Mouse (Mus musculus) liver, postnatal 0 days (tissue): ENCODE data around the gene Dnajc27. TPM values are rescaled to one million over a fixed set of nuclear protein-coding genes. Genes with fewer than 3 reads are reported as not detected.

Experiments
- ATAC-seq: fragments of 200-750 bp; cut with Nextera tagmentation; 2 replicates; pipeline ENCODE4 v1.8.0; 2017; ENCODE audit warnings: mild to moderate bottlenecking, moderate library complexity
- DNase-seq: peaks from one replicate; pipeline ENCODE4 v3.0.0-alpha.2; 2016
- H3K27ac ChIP-seq: fragments of 300-500 bp; sonication (generic); 2 replicates; pipeline ENCODE4 v1.5.1; 2014; ENCODE audit warnings: antibody characterized with exemption, moderate library complexity, mild to moderate bottlenecking, low read depth
- H3K27me3 ChIP-seq: fragments of 300-500 bp; sonication (generic); 2 replicates; pipeline ENCODE4 v1.6.1; 2014; ENCODE audit warnings: low read length, control low read depth, mixed read lengths; ENCODE audit not compliant: insufficient read depth
- H3K36me3 ChIP-seq: fragments of 300-500 bp; sonication (generic); replicated peaks from 2 replicates; pipeline ENCODE4 v1.6.1; 2014; ENCODE audit warnings: mild to moderate bottlenecking, control low read depth, low read length, moderate library complexity, mixed read lengths; ENCODE audit not compliant: insufficient read depth
- H3K4me1 ChIP-seq: fragments of 300-500 bp; sonication (generic); 2 replicates; pipeline ENCODE4 v1.6.1; 2014; ENCODE audit warnings: antibody characterized with exemption, mild to moderate bottlenecking, control low read depth; ENCODE audit not compliant: insufficient read depth
- H3K4me2 ChIP-seq: fragments of 300-500 bp; sonication (generic); 2 replicates; pipeline ENCODE4 v1.6.1; 2014; ENCODE audit warnings: low read depth, mild to moderate bottlenecking, low read length, moderate library complexity, mixed read lengths
- H3K4me3 ChIP-seq: fragments of 300-500 bp; sonication (generic); 2 replicates; pipeline ENCODE4 v1.5.1; 2014; ENCODE audit warnings: low read depth, low read length
- H3K9ac ChIP-seq: fragments of 300-500 bp; sonication (generic); replicated peaks from 2 replicates; pipeline ENCODE4 v1.6.1; 2014; ENCODE audit warnings: mild to moderate bottlenecking, moderate library complexity
- H3K9me3 ChIP-seq: fragments of 300-500 bp; sonication (generic); 2 replicates; pipeline ENCODE4 v1.6.1; 2016; ENCODE audit warnings: mild to moderate bottlenecking, control low read depth, low read length, mixed read lengths
- CTCF ChIP-seq: sonication (generic); IDR thresholded peaks from 2 replicates; pipeline ENCODE4 v1.5.1; 2016; ENCODE audit warnings: antibody characterized with exemption, low read depth
- EP300 ChIP-seq: IDR thresholded peaks from 2 replicates; pipeline ENCODE4 v1.6.1; 2016; ENCODE audit warnings: antibody characterized with exemption, low read depth, mild to moderate bottlenecking
- WGBS: fragments of 180-500 bp; shearing (Covaris S2); extraction: QIAGEN DNeasy Blood & Tissue Kit; methylation state at CpG from one replicate; pipeline ENCODE4 v1.1.7; 2014; ENCODE audit not compliant: insufficient replicate concordance; 5-methylcytosine and 5-hydroxymethylcytosine counted together
- polyA plus RNA-seq: library from polyadenylated mRNA; unstranded; fragments of >200 nt; fragmentation: Nextera tagmentation; extraction: Ambion mirVana; gene quantifications from 2 replicates; pipeline ENCODE4 v1.2.1, GENCODE M21; 2015

The Dnajc27 gene
- polyA plus RNA-seq: 0.40 and 0.59 TPM in 2 replicates

GRCm38 (mm10) chr12:4082132-4083001 lies at the start of gene Dnajc27:
Dnajc27 (plus strand) TSS chr12:4082583.
- whole genome bisulfite sequencing: 6% methylated on average over 58 of the region's 59 CpGs
- ATAC-seq: peak; percentile 96
- TF ChIP-seq CTCF (no peak), EP300 (no peak)
- Histone ChIP-seq H3K4me3 (peak within 1 kb of the TSS; percentile 51), H3K9me3 (no peaks in the 10 kb centered on the region), H3K36me3 (peaks cover 4% of the 10 kb centered on the region; the same call in 1 of the 2 replicates), H3K27me3 (no peaks in the 10 kb centered on the region), H3K27ac (peak within 1 kb of the TSS; percentile 78), H3K4me1 (no peaks in the 10 kb centered on the region), H3K9ac (peak within 1 kb of the TSS; percentile 56), H3K4me2 (peak within 1 kb of the TSS; percentile 83)
- DNase-seq: peak; percentile 91

- Histone ChIP-seq H3K27me3 (peaks cover 37% of the 10 kb centered on the region), H3K27ac (no peak overlapping the region)
Measured at GRCm38 (mm10) chr12:4036157-4036556, 46.2 kb upstream of the Dnajc27 start.

GRCm38 (mm10) chr12:4037511-4037910 lies 44.9 kb upstream of the Dnajc27 start:
- H3K27ac ChIP-seq: no peak overlapping the region
- no peak overlapping the region for H3K4me2 ChIP-seq
- H3K4me1 ChIP-seq: peaks cover 9% of the 10 kb centered on the region
- DNase-seq (no peak), ATAC-seq (no peak)
- H3K36me3 ChIP-seq: no peaks in the 10 kb centered on the region
- H3K9me3 ChIP-seq: no peaks in the 10 kb centered on the region
- H3K9ac ChIP-seq: no peak overlapping the region
- peaks cover 37% of the 10 kb centered on the region for H3K27me3 ChIP-seq
- 26% methylated on average over 5 of the region's 5 CpGs for WGBS
- H3K4me3 ChIP-seq: no peak overlapping the region
- TF ChIP-seq CTCF: no peak
- no peak for TF ChIP-seq EP300

More at GRCm38 (mm10) chr12:4036157-4036556, 46.2 kb upstream of the Dnajc27 start:
- TF ChIP-seq EP300 (no peak), CTCF (no peak)
- no peak overlapping the region for H3K9ac ChIP-seq
- H3K4me2 ChIP-seq: no peak overlapping the region
- DNase-seq (no peak), ATAC-seq (no peak)
- peaks cover 9% of the 10 kb centered on the region for H3K4me1 ChIP-seq
- no peaks in the 10 kb centered on the region for H3K36me3 ChIP-seq
- H3K9me3 ChIP-seq: no peaks in the 10 kb centered on the region
- H3K4me3 ChIP-seq: no peak overlapping the region
- 77% methylated on average over 5 of the region's 5 CpGs for WGBS

- under 1% methylated on average over 60 of the region's 78 CpGs for WGBS
- H3K4me2 ChIP-seq: peak within 1 kb of the TSS; percentile 93
- peaks cover 9% of the 10 kb centered on the region for H3K4me1 ChIP-seq
- peaks cover 37% of the 10 kb centered on the region for H3K27me3 ChIP-seq
- H3K27ac ChIP-seq: no peak within 1 kb of the TSS
- H3K9ac ChIP-seq: peak within 1 kb of the TSS; percentile 11
- DNase-seq (peak; percentile 71), ATAC-seq (peak; percentile 88)
- H3K9me3 ChIP-seq: no peaks in the 10 kb centered on the region
- TF ChIP-seq EP300: no peak
- no peak for TF ChIP-seq CTCF
- peak within 1 kb of the TSS; percentile 57 for H3K4me3 ChIP-seq
- no peaks in the 10 kb centered on the region for H3K36me3 ChIP-seq
Measured at GRCm38 (mm10) chr12:4038061-4039041, 44.0 kb upstream of the Dnajc27 start, which contains the start of gene Efr3b. Efr3b (minus strand) TSS chr12:4038915.

GRCm38 (mm10) chr12:4039046-4039445 lies 43.3 kb upstream of the Dnajc27 start:
- 4% methylated on average over 11 of the region's 13 CpGs for WGBS
- Histone ChIP-seq H3K9ac (no peak overlapping the region; the same call in 1 of the 2 replicates), H3K27ac (no peak overlapping the region)

GRCm38 (mm10) chr12:4042411-4042810 lies 40.0 kb upstream of the Dnajc27 start:
- 60% methylated on average over 5 of the region's 5 CpGs for WGBS
- DNase-seq (no peak), ATAC-seq (no peak)
- Histone ChIP-seq H3K27ac (no peak overlapping the region), H3K4me1 (peaks cover 9% of the 10 kb centered on the region), H3K9me3 (no peaks in the 10 kb centered on the region), H3K4me3 (no peak overlapping the region), H3K4me2 (no peak overlapping the region), H3K36me3 (no peaks in the 10 kb centered on the region), H3K9ac (no peak overlapping the region), H3K27me3 (peaks cover 28% of the 10 kb centered on the region)
- TF ChIP-seq CTCF (no peak), EP300 (no peak)

More at GRCm38 (mm10) chr12:4039046-4039445, 43.3 kb upstream of the Dnajc27 start:
- DNase-seq: no peak
- Histone ChIP-seq H3K4me3 (peak overlapping the region; percentile 57), H3K4me1 (peaks cover 9% of the 10 kb centered on the region), H3K9me3 (no peaks in the 10 kb centered on the region), H3K36me3 (no peaks in the 10 kb centered on the region), H3K4me2 (peak overlapping the region; percentile 93), H3K27me3 (peaks cover 37% of the 10 kb centered on the region)
- no peak for TF ChIP-seq EP300
- TF ChIP-seq CTCF: no peak
- ATAC-seq: peak; percentile 63
